Mouse (Mus musculus): ENCODE results near the gene Arhgap8.
"Not testable (repeated sequence)": the region's sequence is repeated elsewhere in the genome, so short reads cannot be mapped to it uniquely, and the experiment has no call there.

The Arhgap8 gene

GRCm38 (mm10) chr15:84736346-84736993, 16.6 kb downstream of the Arhgap8 start:
- DNase-seq (ENCODE audit: low spot score): no peak

GRCm38 (mm10) chr15:84736994-84737346, 17.1 kb downstream of the Arhgap8 start:
- no peak for DNase-seq (ENCODE audit: low spot score)

GRCm38 (mm10) chr15:84738246-84738645, 18.4 kb downstream of the Arhgap8 start:
- no peak for DNase-seq (ENCODE audit: low spot score)

GRCm38 (mm10) chr15:84741573-84741972, 21.7 kb downstream of the Arhgap8 start:
- no peak for DNase-seq (ENCODE audit: low spot score)

GRCm38 (mm10) chr15:84743347-84743746, 23.5 kb downstream of the Arhgap8 start:
- DNase-seq (ENCODE audit: low spot score): no peak

- no peak for DNase-seq (ENCODE audit: low spot score)
These were observed 24.5 kb downstream of the Arhgap8 start for GRCm38 (mm10) chr15:84744308-84744707.

GRCm38 (mm10) chr15:84745831-84746230, 26.0 kb downstream of the Arhgap8 start:
- no peak for DNase-seq (ENCODE audit: low spot score)

- DNase-seq (ENCODE audit: low spot score): peak; percentile 69
These were observed 35.1 kb downstream of the Arhgap8 start for GRCm38 (mm10) chr15:84754987-84755386.

- no peak for DNase-seq (ENCODE audit: low spot score)
These were observed 36.6 kb downstream of the Arhgap8 start for GRCm38 (mm10) chr15:84756426-84756825.

GRCm38 (mm10) chr15:84758493-84758892, 38.6 kb downstream of the Arhgap8 start:
- DNase-seq (ENCODE audit: low spot score): no peak

GRCm38 (mm10) chr15:84762712-84763422, 43.0 kb downstream of the Arhgap8 start:
- no peak for DNase-seq (ENCODE audit: low spot score)

- DNase-seq (ENCODE audit: low spot score): no peak
These were observed 43.6 kb downstream of the Arhgap8 start for GRCm38 (mm10) chr15:84763423-84763812.

- DNase-seq (ENCODE audit: low spot score): peak; percentile 25
These were observed 46.8 kb downstream of the Arhgap8 start for GRCm38 (mm10) chr15:84766621-84767020.

- DNase-seq (ENCODE audit: low spot score): not testable (repeated sequence)
These were observed 48.7 kb downstream of the Arhgap8 start for GRCm38 (mm10) chr15:84768531-84768930.

GRCm38 (mm10) chr15:84769641-84770341, 49.9 kb downstream of the Arhgap8 start:
- no peak for DNase-seq (ENCODE audit: low spot score)

GRCm38 (mm10) chr15:84772191-84773111, 52.6 kb downstream of the Arhgap8 start:
- DNase-seq (ENCODE audit: low spot score): no peak

- no peak for DNase-seq (ENCODE audit: low spot score)
These were observed 55.7 kb downstream of the Arhgap8 start for GRCm38 (mm10) chr15:84775421-84776174.

GRCm38 (mm10) chr15:84778587-84778986, 58.7 kb downstream of the Arhgap8 start:
- no peak for DNase-seq (ENCODE audit: low spot score)

- DNase-seq (ENCODE audit: low spot score): no peak
These were observed 65.0 kb downstream of the Arhgap8 start for GRCm38 (mm10) chr15:84784812-84785211.

GRCm38 (mm10) chr15:84787161-84787560, 67.3 kb downstream of the Arhgap8 start:
- no peak for DNase-seq (ENCODE audit: low spot score)

- no peak for DNase-seq (ENCODE audit: low spot score)
These were observed 73.8 kb downstream of the Arhgap8 start for GRCm38 (mm10) chr15:84793649-84794048.

Data from ovary, postnatal 36 days (tissue).